Mouse (Mus musculus): ENCODE results near the gene Apopt1. TPM values are rescaled to one million over a fixed set of nuclear protein-coding genes. Genes with fewer than 3 reads are reported as not detected.

Apopt1 gene
- polyA plus RNA-seq, 1 experiment, result 39.8 TPM

DNA sequence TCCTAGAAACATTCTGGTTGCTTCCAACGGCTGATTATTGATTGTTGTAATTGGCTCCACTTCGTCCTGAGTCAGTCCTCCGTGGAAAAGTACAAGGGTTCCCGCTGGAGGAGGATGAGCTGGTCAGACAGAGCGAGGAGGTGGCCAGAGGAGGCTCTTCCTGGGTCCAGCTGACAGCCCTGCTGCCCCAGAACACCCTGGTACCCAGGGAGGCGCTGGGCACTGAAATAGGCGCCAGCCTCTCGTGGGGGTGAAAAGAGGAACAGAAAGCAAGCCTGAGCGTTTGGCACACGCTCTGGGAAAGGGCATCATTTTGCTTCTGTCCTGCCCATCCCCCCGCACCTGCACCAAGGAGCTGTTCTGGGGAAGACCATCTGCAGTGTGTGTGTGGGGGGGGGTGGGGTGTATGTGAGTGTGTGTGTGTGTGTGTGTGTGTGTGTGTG lies 30.9 kb downstream of the Apopt1 start:
- no peak for DNase-seq (ENCODE audit: low read depth)

- no peak for DNase-seq (ENCODE audit: low read depth)
Observed at GRCm38 (mm10) chr12:111745274-111745673, 32.2 kb downstream of the Apopt1 start.

- DNase-seq (ENCODE audit: low read depth), result no peak
Observed at GRCm38 (mm10) chr12:111746091-111746490, 33.0 kb downstream of the Apopt1 start.

GRCm38 (mm10) chr12:111747421-111747820 lies 34.4 kb downstream of the Apopt1 start:
- no peak for DNase-seq (ENCODE audit: low read depth)

DNA sequence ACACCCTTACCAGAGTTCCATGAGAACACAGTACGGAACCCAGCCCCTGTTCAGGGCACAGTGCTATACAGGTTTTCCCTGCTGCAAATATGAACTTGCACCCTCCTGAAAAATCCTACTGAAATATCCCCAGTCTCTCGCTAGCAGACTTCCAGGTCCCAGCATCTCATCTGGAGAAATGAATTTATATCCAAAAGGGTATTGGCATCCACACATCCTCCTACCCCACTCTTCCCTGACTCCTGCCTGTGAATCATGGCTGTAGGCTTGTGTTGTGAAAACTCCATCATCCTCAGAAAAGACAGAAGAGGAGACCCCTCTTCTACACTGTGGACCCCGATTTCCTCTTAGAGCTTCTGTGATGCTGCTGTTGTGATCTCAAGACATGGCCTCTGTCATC lies 37.7 kb downstream of the Apopt1 start:
- DNase-seq (ENCODE audit: low read depth), result no peak

DNA sequence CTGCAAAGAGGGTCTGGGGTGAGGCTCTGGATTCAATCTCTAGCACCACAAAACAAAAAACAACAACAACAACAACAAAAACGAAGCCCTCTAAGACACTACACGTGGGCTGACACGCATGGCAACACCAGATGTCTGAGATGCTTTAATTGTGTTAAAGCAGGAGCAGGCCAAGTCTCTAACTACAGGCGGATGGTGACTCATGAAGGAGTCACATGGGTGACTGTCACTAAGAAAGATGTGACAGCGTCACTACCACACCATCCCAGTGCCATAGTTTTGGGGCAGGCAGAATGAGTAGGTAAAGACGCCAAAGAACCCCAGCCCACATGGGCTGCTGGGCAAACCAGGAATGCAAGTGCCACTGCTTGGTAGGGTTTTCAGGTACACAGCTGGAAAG lies 39.4 kb downstream of the Apopt1 start:
- no peak for DNase-seq (ENCODE audit: low read depth)

DNA sequence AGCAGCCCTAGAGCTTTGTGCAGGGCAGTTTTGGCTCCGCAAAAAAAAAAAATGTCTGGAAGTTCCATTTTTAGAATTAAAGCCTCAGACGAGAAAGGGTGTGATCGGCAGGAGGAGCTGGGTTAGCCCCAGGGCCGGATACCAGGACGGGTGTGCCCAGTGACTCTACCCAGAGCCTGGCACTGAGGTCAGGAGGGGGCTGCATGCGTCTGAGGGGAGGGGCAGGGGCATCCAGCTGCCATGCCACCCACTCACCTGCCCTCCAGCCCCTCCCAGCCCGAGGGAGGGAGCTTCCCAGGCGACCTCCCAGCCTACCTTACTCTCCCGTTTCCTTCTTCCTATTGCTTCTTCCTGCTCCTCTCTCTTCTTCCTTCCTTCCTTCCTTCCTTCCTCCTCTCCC lies 40.3 kb downstream of the Apopt1 start:
- no peak for DNase-seq (ENCODE audit: low read depth)

GRCm38 (mm10) chr12:111754710-111755109 lies 41.6 kb downstream of the Apopt1 start:
- no peak for DNase-seq (ENCODE audit: low read depth)

GRCm38 (mm10) chr12:111755231-111755630 lies 42.2 kb downstream of the Apopt1 start:
- DNase-seq (ENCODE audit: low read depth), result no peak

- DNase-seq (ENCODE audit: low read depth), result no peak
Observed at GRCm38 (mm10) chr12:111756082-111756697, 43.1 kb downstream of the Apopt1 start.

GRCm38 (mm10) chr12:111756698-111757082 lies 43.6 kb downstream of the Apopt1 start:
- DNase-seq (ENCODE audit: low read depth), result no peak

- no peak for DNase-seq (ENCODE audit: low read depth)
Observed at GRCm38 (mm10) chr12:111757561-111758325, 44.7 kb downstream of the Apopt1 start.

DNA sequence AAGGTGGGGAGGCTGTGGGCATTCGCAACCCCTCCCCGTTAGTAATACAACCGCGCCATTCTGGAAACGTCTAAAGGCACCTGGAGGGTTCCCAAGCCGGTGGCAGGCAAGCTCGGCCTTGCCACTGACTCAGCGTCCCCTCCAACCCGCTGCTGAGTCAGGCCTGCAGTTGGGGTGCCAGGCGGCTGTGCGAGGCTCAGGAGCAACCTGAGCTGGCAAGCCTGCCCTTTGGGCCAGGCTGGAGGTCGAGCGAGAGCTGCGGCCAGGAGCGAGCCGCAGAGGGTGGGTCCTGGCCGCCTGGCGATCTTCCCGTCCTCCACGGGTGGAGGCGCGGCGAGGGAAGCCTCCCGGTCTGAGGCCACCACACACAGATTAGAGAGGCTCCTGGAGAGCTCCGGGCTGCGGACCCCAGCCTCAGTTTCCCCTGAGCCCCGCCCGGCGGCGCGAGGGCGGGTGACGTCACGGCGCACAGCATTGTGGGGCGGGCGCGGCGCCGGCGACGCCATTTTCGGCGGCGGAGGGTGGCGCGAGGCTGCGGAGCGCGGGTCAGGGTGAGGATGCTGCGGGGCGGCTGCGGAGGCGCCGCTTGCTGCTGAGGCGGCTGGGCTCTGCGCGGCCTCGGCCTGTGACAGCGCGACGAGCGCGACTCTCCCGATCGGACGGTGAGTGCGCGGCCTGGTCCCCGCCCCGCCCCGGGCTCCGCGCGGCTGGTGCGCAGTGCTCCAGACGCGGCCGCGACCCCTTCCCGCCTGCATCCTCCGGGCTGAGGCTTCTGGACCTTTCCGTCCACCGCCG lies 45.5 kb downstream of the Apopt1 start, which contains the start of gene Klc1:
TSS of gene Klc1 (plus strand) at position 469 of the 795 bp plus-strand sequence.
- no peak for DNase-seq (ENCODE audit: low read depth)

DNA sequence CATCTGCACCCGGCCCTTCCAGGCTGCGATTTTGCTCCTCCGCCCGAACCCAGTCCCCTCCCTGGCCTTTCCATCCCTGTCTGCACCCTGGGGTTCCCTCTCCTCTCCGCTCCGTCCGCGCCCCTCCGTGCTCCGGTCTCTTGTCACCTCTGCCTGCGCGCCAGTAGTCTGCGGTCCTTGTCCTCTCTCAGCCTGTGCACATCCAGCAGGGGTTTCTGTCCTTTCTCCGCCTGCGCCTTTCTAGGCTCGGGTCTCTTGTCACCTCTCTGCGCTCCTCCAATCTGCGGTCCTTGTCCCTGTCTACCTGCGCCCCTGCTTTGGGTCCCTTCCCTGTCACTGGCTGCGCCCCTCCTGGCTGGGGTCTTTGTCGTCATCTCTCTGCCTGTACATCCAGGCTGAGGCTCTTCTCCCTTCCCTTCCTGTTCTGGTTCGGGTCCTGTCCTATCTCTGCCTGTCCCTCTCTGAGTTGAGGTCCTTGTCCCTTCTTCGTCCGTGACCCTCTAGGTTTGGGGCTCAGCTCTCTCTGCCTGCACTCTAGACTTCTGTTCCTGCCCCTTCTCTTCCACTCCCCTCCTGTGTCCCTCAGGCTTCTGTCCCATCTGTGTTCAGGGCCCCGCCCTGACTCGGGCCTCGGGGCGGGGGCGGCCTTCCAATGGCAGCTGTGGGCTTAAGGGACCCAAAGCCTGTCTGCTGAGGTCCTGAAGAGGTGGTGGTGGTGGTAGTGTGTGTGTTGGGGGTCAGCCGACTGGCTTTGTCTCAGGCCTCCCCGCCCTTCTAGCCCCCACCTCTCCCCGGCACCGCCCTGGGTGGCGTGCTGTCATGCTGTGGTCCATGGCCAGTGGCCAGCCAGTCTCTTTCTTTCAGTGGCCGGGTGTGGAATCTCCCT lies 46.4 kb downstream of the Apopt1 start:
- DNase-seq (ENCODE audit: low read depth), result no peak

DNA sequence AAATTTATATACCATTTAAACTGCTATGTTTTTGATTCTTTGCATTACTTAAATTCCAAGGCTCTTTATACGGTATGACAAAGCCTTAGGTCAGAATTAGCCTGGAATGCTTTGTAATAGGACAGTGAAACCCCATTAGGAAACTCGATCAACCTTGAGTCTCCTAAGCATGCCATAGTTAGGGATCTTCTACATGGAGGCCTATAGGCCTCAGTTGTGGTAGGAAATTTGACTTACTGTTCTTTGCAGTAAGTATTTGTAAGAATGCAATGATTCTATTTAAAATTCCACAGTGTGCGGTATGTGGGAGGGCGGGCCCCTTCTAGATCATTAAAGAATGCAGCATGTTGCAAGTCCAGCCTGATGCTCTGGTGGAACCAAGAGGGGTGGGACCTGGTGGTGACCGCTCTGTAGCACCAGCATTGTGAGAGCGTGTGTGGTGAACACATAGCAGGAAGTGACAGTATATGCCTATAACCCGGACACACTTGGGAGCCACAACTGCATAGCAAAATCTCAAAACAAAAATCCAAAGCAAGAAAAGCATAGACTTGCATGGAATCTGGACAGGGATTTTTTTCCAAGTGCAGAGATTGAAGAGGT lies 47.3 kb downstream of the Apopt1 start:
- DNase-seq (ENCODE audit: low read depth), result no peak

DNA sequence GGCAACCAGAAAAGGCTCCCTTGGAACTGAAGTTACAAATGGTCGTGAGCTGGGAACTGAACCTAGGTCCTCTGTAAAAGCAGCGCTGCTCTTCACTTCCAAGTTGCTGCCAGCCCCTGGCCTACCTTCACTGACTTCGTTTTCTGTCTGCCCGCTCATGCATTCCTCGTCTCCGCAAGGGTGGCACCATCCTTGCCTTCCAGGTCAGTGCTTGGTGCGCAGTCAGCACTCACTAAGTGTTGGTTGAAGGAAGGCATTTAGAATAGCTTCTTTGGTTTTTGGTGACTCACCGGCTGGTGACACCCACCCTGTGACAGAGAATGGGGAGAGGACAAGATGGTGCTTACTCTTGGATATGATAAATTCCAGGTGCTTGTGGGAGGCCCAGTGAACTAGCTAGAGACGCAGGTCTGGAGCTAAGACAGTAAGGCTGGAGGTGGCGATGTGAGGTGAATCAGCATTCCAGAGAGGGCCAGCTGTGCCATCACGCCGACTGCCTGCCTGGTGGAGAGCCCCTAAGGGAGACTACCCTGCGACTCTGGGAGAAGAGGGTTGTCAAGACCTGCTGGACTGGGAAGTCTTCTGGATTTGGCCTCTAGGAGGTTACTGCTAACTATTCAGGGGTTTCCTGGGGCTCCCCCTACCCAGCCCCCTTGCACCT lies 49.7 kb downstream of the Apopt1 start:
- no peak for DNase-seq (ENCODE audit: low read depth)

GRCm38 (mm10) chr12:111766313-111767236 lies 53.5 kb downstream of the Apopt1 start:
- DNase-seq (ENCODE audit: low read depth), result no peak

GRCm38 (mm10) chr12:111768322-111768928 lies 55.4 kb downstream of the Apopt1 start:
- DNase-seq (ENCODE audit: low read depth), result no peak

GRCm38 (mm10) chr12:111769306-111769705 lies 56.2 kb downstream of the Apopt1 start:
- no peak for DNase-seq (ENCODE audit: low read depth)
